Mouse (Mus musculus): ENCODE measurements around the gene Kcnma1.

The Kcnma1 gene

DNA sequence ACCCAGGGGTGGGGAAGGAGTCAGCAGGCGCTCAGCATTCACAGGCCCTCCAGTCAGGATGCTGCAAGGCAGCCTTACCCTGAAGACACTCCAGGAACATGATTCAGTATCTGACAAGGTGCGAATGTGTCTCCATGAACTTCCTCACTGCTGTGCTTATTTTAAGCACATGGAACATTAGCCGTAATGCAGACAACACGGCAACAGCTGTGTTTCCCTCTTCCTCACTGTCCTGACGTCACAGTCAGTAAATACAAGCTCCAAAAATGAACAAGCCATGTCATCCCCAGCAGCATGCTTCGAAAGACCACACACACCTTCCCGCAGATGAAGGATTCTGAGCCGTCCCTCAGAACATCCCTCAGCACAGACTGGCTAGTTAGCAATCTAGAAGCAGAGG, 47.8 kb downstream of the Kcnma1 start:
- DNase-seq (ENCODE audit: low spot score in 2 of 2) = no peak

DNA sequence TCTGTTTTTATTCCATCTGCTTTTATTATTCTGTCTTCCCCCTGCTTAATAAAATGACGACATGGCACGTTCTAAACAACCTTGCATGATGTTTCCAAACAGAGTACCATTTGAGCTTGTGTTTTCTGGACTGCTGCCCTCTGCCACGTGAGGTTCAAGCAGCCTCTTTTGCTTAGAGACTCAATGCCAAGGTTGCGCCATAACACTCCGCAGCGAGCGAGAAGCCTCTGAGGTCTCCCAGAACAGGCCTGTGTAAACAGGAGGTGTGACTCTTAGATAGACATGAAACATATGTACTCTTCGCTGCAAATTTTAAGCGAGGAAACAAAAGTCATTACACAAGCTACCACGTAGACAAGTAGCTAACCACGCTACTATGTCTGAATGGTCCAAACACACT, 55.2 kb downstream of the Kcnma1 start:
- DNase-seq (ENCODE audit: low spot score in 2 of 2) = no peak

DNA sequence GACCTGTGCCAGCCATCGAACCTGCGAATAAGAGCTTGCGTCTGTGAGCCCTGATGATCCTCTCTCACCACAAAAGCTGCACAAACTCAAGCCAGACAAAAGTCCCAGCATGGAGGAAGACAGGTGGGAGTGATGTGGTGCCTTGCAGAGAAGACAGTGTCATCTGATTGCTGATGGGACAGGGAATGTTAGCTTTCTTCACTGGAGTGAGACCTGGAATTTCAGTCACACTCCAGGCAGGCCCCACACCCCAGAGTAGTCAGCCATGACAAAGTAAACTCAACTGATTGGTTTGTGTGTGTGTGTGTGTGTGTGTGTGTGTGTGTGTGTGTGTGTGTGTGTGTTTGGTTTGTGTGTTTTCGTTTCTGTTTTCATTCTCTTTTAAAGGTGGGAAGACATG, 57.0 kb downstream of the Kcnma1 start:
- no peak for DNase-seq (ENCODE audit: low spot score in 2 of 2)

DNA sequence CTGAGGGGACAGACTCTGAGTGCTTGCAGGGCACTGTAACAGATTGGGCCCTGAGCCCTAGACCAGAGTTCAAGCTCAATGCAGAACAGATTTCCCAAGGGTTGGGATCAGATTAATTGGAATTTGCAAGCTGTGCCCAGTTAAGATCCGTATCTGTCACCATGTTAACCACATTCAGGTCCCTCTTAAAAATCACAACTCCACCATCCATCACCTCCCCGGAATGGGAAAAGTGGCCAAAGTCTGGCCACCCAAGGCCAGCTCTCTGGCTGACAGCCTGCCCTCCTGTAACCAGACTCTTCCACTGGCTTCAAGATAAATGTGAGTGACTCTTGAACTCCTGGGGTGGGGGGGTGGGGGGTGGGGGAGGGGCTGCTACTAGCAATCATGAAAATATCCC, 70.4 kb downstream of the Kcnma1 start:
- DNase-seq (ENCODE audit: low spot score in 2 of 2) = no peak

DNA sequence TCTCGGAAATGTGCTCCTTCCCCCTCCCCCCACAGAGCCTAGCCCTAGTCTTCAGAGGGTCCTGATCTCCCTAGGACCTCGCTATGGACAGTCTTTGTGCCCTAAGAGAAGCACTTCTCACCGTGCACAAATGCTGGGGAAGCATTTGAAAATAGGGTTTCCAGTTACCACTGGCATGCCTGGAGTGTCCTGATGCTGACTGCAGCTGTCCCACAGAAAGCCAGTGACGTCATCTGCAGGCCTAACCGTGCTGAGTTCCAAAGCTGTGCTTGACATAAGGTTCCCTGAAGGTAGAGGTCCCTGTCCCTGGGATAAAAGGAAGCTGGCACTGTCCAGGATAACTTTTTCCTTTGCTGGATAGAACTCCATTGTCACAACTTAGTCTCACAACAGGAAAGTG, 71.1 kb downstream of the Kcnma1 start:
- DNase-seq (ENCODE audit: low spot score in 2 of 2) = no peak

DNA sequence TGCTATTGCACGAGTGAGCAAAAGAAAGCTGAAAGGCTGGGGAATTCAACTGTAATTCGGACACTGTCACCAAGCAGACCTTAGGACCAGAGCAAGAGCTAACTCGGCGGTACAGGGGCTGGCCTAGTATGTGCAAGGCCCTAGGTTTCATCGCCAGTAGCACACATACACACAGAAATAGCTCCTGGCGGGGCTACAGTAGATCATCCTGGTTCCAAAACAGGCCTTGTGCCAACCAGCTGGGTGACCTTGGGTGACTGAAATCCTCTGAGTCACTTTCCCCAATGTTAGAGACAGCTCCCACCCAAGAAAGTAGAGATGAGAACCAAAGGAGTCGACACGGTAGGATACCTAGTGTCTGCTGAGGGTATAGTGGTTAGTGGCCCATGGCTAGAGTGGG, 72.2 kb downstream of the Kcnma1 start:
- DNase-seq (ENCODE audit: low spot score in 2 of 2) = no peak

DNA sequence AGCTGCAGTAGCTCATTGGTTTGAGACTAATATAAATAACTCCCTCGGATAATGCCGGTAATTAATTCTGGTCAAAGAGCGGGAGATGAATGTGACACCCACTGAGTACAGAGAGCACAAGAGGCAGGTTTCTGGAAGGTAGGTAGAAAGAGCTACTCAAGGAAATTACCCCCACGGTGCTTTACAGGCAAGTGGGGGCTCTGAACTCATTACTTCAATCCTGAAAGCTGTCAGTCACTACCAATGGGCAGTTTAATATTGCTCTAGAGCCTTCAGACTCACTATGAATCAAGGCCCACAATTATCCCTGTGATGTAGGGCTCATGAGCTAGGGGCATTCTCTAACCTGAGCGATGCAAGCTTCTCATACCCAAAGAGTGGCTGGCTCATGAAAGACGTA, 79.3 kb downstream of the Kcnma1 start:
- no peak for DNase-seq (ENCODE audit: low spot score in 2 of 2)

DNA sequence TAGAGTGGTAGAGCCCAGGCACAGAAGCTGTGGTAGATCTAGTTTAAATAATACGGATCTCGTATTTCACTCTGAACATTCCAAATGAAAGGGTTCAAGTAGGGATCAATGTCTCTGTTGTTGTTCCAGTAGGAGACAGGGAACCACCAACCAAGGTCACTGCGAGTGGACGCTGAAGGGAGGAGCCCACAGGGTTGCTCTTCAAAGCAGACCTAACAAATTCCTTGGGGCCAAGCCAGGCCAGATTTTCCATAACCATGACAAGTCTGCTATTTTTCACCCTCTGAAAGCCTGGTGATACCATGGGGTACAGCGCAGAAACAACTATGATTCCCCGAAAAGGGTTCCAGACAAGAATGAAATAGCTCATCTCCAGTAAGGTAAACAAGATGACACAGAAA, 82.6 kb downstream of the Kcnma1 start:
- DNase-seq (ENCODE audit: low spot score in 2 of 2) = no peak

DNA sequence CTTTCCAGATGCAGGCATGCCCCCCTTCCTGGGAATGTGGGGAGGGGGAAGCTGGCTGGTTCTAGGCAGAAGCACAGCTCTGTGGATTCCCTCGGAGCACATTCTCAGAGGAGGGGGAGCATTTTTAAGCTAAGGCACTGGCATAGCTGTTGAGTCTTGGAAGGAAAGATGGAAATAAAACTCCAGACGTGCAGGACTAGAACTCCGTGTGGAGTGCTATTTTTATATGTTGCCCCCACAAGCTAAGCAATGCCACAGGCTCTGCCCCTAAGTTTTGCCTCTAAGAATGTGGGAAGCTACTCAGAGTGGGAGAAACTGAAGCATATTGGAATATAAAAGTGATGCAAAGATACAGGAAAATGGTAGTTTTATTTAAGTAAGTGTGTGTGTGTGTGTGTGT, 85.1 kb downstream of the Kcnma1 start:
- no peak for DNase-seq (ENCODE audit: low spot score in 2 of 2)

DNA sequence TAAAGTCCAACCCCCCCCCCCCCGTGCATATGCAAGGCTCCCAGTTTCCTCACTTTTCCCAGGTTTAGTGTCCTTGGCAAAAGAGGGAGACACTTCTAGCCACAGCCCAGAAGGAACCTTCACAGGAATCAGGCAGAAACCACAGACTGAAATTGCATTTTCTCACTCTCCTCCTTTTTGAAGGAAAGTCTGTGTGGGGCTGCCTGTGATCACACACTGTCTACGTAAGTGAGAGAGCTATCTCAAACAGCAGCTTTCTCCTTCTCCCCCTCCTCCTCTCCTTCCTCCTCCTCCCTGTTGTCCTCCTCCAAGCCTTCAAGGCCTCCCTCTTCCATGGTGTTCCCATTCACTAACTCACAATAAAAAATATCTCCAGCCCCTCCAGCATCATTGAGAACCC, 90.9 kb downstream of the Kcnma1 start:
- DNase-seq (ENCODE audit: low spot score in 2 of 2) = no peak

DNA sequence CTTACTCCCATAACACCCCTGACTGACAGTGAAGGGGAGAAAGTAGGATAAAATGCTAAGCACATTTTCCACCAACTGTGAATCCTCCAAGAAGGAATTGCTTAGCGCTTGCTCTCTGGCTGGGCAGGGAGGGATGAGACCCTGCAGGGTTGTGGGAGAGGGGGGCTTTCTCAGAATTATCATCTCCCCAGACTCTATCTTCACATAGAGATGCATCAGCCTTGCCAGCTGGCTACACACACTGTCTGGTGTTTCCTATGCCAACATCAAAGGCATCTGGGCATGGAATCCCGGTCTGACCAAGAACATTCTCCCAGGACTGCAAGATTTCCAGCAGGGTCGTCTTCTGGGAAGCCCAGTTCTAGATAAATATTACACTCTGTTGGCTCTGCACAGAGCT, 91.5 kb downstream of the Kcnma1 start:
- no peak for DNase-seq (ENCODE audit: low spot score in 2 of 2)

DNA sequence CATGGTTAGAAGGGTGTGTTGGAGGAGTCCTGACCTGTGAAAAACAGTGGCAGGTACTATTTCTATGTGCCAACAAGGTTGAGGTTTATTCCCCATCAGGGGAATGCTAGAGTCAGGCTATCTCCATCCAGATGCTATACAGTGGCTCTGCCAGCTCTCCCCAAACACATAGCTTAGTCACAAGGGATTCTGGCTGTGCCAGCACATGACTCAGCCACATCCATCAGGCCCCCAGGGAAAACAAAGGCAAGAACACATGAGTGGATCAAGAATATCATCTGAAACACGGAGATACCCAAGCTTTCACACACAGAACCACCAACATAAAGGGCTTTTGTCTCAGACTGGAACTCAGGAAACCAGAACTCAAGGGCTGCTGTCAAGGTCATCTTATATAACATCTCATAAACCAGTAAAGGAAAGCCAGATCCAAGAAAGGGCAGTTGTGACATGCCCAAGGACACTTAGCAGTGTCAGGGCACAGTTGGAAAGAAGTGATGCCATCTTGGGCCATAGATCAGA, 103.1 kb downstream of the Kcnma1 start:
- DNase-seq (ENCODE audit: low spot score in 2 of 2) = no peak

DNA sequence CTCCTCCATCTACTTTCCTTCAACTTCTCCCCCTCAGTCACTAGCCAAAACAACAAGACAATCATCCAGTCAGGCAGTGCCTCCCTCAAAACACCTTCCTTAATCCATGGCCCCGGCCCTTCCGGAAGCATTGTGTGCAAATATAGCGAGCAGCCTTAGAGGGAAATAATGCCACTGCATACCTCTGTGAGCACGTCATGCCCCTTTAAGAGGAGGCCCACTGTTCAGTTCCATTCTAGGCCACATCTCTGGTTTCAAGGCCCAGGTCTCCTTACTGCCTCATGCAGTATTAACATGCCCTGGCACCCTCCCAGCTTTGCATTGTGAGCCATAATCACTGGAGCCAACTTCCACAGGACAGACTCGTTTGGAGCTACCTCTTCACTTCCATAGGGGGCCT, 105.7 kb downstream of the Kcnma1 start:
- DNase-seq (ENCODE audit: low spot score in 2 of 2) = no peak

DNA sequence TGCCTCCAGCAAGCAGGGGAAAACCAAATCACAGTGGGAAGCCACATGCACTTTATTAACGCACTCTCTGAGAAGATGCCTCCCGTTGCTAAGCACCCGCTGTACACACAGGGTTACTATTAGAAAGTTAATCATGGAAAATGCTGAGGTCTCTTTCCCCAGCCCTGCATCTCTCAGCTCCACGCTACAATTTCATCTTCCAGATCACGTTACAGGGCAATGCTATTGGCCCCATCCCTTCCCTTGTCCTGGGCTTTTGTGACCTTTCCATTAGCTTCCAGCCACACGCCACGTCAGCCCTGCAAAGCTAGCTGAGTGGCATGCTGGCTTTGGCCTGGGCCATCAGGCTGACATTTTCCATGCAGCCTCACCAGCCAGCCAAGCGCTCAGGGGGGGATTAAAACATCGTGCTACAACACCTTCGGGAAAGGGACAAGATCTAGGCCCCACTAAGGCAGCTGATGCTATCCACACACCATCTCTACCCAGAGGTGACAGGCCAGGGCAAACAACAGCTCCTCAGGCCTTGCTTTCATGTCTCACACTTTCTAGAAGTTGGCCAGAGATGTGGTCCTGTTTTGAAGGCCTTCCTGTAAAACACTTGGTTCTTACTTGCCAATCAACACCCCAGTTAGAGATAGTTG, 111.5 kb downstream of the Kcnma1 start:
- no peak for DNase-seq (ENCODE audit: low spot score in 2 of 2)

DNA sequence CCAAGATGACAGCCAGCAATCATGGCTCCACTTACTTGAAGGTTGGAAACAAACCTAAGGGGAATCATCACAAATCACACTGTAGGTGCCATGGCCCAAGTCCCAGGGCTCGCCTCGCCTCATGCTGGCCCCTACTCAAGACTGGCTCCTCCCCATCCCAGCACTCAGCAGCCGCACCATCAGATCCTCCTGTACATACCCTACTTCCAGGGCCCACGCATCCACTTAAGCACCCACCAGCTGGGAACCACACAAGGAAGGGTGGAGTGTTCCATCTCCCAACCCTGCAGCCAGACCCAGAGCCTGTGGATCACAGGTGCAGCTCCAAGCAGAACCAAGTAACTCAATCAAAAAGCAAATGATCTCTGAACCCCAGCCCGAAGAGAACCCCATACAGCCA, 114.8 kb downstream of the Kcnma1 start:
- DNase-seq (ENCODE audit: low spot score in 2 of 2) = no peak

DNA sequence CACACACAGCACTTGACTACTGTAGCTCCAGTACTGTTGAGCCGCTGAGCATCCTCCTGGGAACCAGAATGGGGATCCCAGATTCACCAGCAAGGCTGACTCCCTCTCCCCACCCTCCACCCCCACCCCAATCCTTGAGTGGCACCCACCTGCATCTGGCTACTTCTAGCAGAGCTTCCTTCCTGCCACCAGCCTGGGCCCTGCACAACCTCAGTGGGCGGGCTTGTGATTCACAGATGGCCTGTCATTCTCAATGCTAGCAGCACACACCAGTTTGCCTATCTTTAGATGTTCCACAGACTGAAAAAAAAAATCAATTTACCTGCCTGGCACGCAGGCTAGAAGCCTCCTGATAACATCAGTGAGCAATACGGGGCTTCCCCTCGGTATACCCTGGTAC, 116.5 kb downstream of the Kcnma1 start:
- no peak for DNase-seq (ENCODE audit: low spot score in 2 of 2)

DNA sequence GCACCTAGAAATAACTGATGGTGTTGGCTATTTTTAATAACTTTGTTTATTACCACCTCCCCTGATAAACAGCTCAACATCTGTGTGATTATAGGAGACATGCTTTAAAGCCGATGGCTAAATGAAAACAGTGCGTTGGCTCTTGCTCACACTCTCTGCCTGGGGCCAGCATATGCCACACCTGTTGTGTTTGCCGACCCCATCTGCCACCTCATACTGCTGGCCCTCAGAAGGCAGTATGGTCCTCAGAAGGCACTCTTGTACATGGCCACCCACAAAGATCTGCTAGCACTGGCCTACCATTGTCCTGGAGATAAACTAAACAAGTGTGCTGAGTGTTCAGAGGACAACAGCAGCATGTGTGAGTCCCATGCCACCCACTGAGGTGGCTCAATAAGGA, 118.3 kb downstream of the Kcnma1 start:
- DNase-seq (ENCODE audit: low spot score in 2 of 2) = no peak

DNA sequence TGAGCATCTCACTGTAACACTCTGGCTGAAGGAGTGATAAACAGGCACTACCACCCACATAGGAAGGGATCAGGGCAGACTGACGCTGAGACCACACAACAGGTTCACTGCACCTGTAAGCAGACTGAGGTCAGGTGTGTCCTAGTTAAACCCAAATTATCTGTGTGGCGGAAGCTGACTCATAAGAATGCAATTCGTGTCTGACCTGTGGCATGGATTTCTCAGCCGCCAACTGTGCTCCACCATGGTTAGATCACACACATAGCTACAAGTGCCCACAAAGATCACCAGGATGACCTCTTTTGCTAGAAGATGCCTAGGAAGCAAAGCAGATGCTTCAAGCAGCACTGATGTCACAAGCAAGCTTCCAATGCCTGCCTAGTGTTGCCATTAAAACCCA, 128.2 kb downstream of the Kcnma1 start:
- DNase-seq (ENCODE audit: low spot score in 2 of 2) = no peak

DNA sequence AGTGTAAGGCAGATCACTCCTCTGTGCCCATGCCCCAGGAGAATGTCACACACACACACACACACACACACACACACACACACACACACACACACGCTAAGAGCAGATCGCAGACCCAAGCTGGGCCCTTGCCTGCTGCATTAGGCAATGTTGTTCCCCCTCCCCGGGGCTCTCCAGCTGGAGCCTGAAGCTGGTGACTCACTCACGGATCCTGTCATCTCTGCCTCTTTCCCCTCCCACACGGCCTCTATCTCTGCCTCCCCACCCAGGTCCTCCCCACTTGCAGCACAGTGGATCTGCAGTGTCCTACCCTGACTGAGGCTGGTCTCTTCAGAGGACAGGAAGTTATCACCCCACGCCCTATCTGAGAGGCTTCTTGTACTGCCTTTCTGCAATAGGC, 128.8 kb downstream of the Kcnma1 start:
- no peak for DNase-seq (ENCODE audit: low spot score in 2 of 2)

DNA sequence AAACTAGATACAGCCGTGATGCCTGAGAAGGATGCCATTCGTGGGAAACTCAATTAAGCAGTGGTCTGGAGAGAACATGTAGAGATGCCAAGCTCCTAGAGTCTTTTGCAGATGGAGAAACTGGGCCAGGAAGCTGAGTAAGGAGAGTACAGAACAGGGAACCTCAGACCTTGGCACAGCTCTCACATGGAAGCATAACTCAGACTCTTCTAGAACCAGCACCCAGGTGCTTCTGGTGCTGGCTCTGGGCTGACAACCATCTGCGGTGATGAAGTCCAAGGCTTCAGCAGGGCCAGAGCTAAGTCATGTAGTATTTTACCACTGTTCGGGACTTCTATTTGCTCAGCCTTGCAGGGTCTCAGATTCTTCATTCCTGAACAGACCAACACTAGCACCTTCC, 129.2 kb downstream of the Kcnma1 start:
- no peak for DNase-seq (ENCODE audit: low spot score in 2 of 2)

DNA sequence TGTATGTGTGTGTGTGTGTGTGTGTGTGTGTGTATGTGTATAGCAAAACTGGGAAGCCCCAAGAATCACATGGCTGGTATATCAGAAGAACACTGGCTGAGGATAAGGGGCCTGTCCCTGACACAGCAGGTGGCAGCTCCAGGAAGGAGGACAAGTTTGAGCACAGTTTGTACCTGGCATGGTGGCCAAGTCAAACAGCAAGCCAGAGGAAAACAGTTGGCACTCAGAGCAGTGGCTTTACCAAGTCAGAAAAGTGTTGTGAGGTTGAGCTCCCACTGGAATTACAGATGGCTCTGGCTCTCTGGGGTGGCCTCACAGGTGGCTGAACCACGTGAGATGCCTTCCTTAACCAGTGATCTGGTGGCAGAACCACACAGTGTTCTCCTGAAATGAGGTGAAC, 132.3 kb downstream of the Kcnma1 start:
- no peak for DNase-seq (ENCODE audit: low spot score in 2 of 2)

DNA sequence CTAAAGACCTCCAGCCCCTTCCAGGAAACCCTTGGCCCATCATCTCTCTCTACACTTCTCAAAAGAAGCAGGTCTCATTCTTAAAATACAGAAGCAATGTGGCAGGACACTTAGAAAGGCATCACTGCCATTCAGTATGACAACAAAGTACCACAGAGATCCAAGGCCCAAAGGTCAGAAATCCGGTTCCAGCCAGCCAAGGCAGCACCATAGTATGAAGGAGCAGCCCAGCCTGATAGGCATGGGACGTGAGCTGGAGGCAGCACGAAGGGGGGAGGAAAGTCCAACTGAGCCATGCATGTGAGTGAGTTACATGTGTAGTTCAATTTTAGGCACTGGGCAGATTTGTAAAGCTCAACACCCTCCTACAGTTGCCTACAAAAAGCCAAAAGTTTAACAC, 135.0 kb downstream of the Kcnma1 start:
- no peak for DNase-seq (ENCODE audit: low spot score in 2 of 2)

DNA sequence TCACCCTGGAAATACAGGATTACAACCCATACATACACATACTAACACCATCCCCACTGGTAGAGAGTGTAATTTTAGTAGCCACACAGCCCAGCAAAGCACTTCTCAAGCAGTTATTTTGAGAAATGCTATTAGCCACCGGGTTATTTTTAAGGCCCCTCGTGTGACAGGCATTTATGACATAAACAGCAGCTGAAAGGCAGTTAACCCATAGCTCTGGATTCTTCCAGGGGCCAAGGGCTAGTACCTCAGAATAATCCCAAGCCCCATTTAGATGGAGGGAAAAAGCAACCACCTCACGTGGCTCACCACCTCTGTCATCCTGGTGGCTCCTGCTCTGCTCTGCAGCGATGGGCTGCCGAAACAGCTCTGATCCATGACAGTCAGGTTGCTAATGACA, 136.7 kb downstream of the Kcnma1 start:
- DNase-seq (ENCODE audit: low spot score in 2 of 2) = no peak

DNA sequence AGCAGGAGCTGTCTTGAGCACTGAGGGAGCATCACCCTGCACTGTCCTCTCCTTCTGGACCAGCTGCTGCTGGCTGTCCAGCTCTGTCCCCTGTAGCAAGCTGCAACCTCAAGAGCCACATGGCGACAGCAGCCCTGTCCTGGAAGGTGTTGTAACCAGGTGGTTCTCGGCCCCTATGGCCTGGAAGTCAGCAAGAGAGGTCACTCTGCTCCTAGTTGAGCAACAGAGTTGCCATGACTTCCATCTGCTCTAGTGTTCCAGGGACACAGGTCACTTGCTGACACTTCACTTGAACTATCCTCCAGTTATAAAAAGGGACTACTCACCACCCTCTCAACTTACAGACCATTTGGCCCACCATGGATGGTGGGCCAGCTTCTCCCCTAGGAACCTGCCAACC, 139.7 kb downstream of the Kcnma1 start:
- no peak for DNase-seq (ENCODE audit: low spot score in 2 of 2)
